Mouse (Mus musculus) CH12.LX (cell line): ENCODE measurements at regions not wholly inside any gene's neighbourhood (a gene's known extent, or its start where the extent isn't known, plus 50 kb on each side); places are given as distances from the start of the nearest gene placed in this dataset.
A peak's percentile ranks its signal among the peaks of the same experiment; 100 is the strongest.

ENCODE experiments used
- CTCF ChIP-seq, 2 experiments: IDR thresholded peaks in 1 of 2; conservative IDR thresholded peaks in 1 of 2; 2 replicates each; pipeline ENCODE4 v1.5.1; 2011 to 2012; ENCODE audit warnings: low read depth in 2 of 2, low read length in 2 of 2, improper control_type of control experiment in 1 of 2, inconsistent platforms in 1 of 2, mild to moderate bottlenecking in 1 of 2, moderate library complexity in 1 of 2
- GABPA ChIP-seq: IDR thresholded peaks from 2 replicates; pipeline ENCODE4 v1.6.1; 2012; ENCODE audit warnings: low read depth, low read length, improper control_type of control experiment, inconsistent platforms; ENCODE audit not compliant: insufficient replicate concordance
- IRF4 ChIP-seq: IDR thresholded peaks from 2 replicates; pipeline ENCODE4 v1.6.1; 2014; ENCODE audit warnings: low read depth, mild to moderate bottlenecking, inconsistent platforms, low read length, improper control_type of control experiment
- MYC ChIP-seq: IDR thresholded peaks from 2 replicates; pipeline ENCODE4 v1.6.1; 2011; ENCODE audit warnings: low read depth, mild to moderate bottlenecking, improper control_type of control experiment, low read length
- PAX5 ChIP-seq: IDR thresholded peaks from 2 replicates; pipeline ENCODE4 v1.6.1; 2012; ENCODE audit warnings: low read length, inconsistent platforms, mixed read lengths
- POLR2A ChIP-seq: IDR thresholded peaks from 2 replicates; pipeline ENCODE4 v1.6.1; 2011; ENCODE audit warnings: low read depth, mild to moderate bottlenecking, improper control_type of control experiment, low read length
- TBP ChIP-seq: conservative IDR thresholded peaks from 2 replicates; pipeline ENCODE4 v1.6.1; 2011; ENCODE audit warnings: low read depth, low read length, improper control_type of control experiment
- TCF12 ChIP-seq: IDR thresholded peaks from 2 replicates; pipeline ENCODE4 v1.6.1; 2014; ENCODE audit warnings: low read depth, mild to moderate bottlenecking, inconsistent platforms, low read length, improper control_type of control experiment
- USF2 ChIP-seq: conservative IDR thresholded peaks from 2 replicates; pipeline ENCODE4 v1.6.1; 2011; ENCODE audit warnings: low read depth, low read length, improper control_type of control experiment

- TF ChIP-seq USF2 (no peak), CTCF (conservative IDR thresholded peaks at IDR 0.05 in 1 of 2, IDR thresholded peaks at IDR 0.05 in 1 of 2; ENCODE audit: low read depth in 2 of 2, low read length in 2 of 2) (peak; percentile 28 to 60; a peak in 2 of 4 replicates), POLR2A (no peak), TCF12 (no peak), GABPA (no peak), IRF4 (no peak), TBP (no peak), MYC (no peak), PAX5 (no peak)
These were observed 50.7 kb upstream of the Foxk1 start for GRCm38 (mm10) chr5:142350574-142350973.
